Mouse (Mus musculus): ENCODE measurements at regions not wholly inside any gene's neighbourhood (a gene's known extent, or its start where the extent isn't known, plus 50 kb on each side); places are given as distances from the start of the nearest gene placed in this dataset.

DNA sequence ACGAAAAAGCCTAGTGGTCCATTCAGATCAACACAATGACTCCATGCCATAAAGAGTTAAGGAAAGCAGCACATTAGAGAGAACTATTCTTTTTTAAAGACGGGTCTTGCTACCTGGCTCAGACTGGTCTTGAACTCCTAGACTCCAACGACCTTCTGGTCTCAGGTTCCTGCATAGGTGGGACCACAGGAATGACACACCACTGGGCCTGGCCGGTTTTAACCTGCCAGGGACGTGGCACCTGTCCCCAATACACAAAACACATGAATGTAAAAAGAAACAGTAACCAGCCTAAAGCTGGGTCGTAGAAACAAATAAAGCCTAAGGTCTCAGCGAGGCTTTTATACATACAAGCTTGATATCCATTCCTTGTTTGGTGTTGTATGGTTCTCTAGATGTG, 67.9 kb downstream of the Hes1 start:
- Histone ChIP-seq H3K9me3 (replicated peaks; ENCODE audit: control insufficient read depth, low read length) (no peaks in the 10 kb centered on the region), H3K36me3 (ENCODE audit: control insufficient read depth, insufficient read depth, low read length) (no peaks in the 10 kb centered on the region), H3K4me2 (ENCODE audit: low read depth, low read length) (no peak overlapping the region), H3K27me3 (ENCODE audit: control insufficient read depth, insufficient read depth, low read length) (no peaks in the 10 kb centered on the region), H3K4me3 (replicated peaks; ENCODE audit: low read length) (no peak overlapping the region), H3K4me1 (ENCODE audit: control insufficient read depth, insufficient read depth, low read length) (peaks cover 21% of the 10 kb centered on the region), H3K9ac (ENCODE audit: low read length) (no peak overlapping the region), H3K27ac (ENCODE audit: low read length) (no peak overlapping the region)
- no peak for ATAC-seq (ENCODE audit: insufficient read depth, low FRiP score)
- WGBS: 73% methylated on average over 7 of the region's 7 CpGs

DNA sequence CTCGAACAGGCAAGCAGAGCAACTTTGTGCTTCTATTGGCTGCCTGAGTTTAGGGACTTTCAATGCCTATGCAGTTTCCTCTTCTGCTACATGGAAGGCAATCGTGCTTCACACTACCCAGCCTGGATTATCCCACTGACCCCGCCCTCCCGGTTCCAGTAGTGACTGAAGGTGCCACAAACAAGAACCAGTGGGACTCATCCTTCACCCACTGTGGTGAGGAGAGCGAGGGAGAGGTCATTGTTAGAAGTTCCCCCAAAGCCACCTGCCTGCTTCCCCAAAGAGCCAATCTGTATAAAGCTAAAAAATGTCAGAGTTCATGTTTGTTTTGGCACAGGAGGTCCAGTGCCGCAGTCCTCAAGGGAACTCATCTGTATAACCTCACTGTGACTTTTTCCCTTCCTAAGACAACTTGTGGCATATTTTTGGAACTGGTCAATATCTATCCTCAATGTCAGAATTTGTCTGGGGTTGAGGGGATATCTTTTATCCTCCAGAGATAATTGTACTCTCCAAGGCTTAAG, 70.5 kb downstream of the Hes1 start:
- Histone ChIP-seq H3K27ac (ENCODE audit: low read length) (peak overlapping the region; percentile 61; the same call in 1 of the 2 replicates), H3K36me3 (ENCODE audit: control insufficient read depth, insufficient read depth, low read length) (no peaks in the 10 kb centered on the region), H3K9me3 (replicated peaks; ENCODE audit: control insufficient read depth, low read length) (no peaks in the 10 kb centered on the region), H3K9ac (ENCODE audit: low read length) (no peak overlapping the region), H3K4me1 (ENCODE audit: control insufficient read depth, insufficient read depth, low read length) (peaks cover 21% of the 10 kb centered on the region), H3K4me3 (replicated peaks; ENCODE audit: low read length) (no peak overlapping the region), H3K27me3 (ENCODE audit: control insufficient read depth, insufficient read depth, low read length) (no peaks in the 10 kb centered on the region), H3K4me2 (ENCODE audit: low read depth, low read length) (no peak overlapping the region)
- no peak for ATAC-seq (ENCODE audit: insufficient read depth, low FRiP score)
- 38% methylated on average over 6 of the region's 6 CpGs for whole genome bisulfite sequencing

DNA sequence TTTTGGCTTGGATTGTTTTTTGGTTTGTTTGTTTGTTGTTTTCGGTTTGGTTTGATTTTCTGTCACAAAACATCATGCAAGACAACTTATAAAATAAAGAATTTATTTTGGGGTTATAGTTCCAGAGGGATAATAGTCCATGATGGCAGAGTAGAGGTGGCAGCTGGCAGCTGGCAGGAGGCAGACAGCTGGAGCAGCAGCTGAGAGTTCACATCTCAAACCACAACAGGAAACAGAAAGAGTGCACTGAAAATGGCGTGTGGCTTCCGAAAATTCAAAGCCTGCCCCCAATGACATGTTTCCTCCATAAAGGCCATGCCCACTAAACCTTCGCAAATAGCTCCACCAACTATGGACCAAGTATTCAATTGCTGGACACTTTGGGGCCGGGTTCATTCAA, 72.7 kb downstream of the Hes1 start:
- no peaks in the 10 kb centered on the region for H3K9me3 ChIP-seq (replicated peaks; ENCODE audit: control insufficient read depth, low read length)
- ATAC-seq (ENCODE audit: insufficient read depth, low FRiP score): no peak
- no peak overlapping the region for H3K4me2 ChIP-seq (ENCODE audit: low read depth, low read length)
- H3K9ac ChIP-seq (ENCODE audit: low read length): no peak overlapping the region
- no peak overlapping the region for H3K27ac ChIP-seq (ENCODE audit: low read length)
- peaks cover 16% of the 10 kb centered on the region for H3K4me1 ChIP-seq (ENCODE audit: control insufficient read depth, insufficient read depth, low read length)
- WGBS: 88% methylated on average over 5 of the region's 5 CpGs
- no peaks in the 10 kb centered on the region for H3K36me3 ChIP-seq (ENCODE audit: control insufficient read depth, insufficient read depth, low read length)
- no peaks in the 10 kb centered on the region for H3K27me3 ChIP-seq (ENCODE audit: control insufficient read depth, insufficient read depth, low read length)
- H3K4me3 ChIP-seq (replicated peaks; ENCODE audit: low read length): no peak overlapping the region

DNA sequence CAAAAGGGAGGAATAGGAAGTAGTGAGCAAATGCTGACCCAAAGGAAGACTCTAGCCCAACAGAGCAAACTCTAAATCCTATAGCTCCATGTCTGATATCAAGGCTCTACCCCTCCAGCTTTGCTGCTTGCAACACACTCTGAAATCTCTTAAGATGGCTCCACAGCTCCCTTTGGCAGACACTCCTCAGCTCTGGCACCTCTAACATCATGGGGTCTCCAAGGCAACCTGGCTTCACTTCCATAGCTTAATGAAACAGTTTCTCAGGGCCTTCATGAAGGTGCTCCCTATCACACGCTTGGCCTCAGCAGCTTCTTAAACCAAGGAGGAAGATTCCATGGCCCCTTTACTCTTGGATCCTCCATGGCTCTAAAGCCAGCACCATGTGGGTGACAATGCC, 73.6 kb downstream of the Hes1 start:
- no peak overlapping the region for H3K27ac ChIP-seq (ENCODE audit: low read length)
- no peak for ATAC-seq (ENCODE audit: insufficient read depth, low FRiP score)
- 93% methylated on average over 1 of the region's 1 CpGs for WGBS
- H3K4me1 ChIP-seq (ENCODE audit: control insufficient read depth, insufficient read depth, low read length): peaks cover 16% of the 10 kb centered on the region
- H3K9ac ChIP-seq (ENCODE audit: low read length): no peak overlapping the region
- H3K36me3 ChIP-seq (ENCODE audit: control insufficient read depth, insufficient read depth, low read length): no peaks in the 10 kb centered on the region
- no peak overlapping the region for H3K4me3 ChIP-seq (replicated peaks; ENCODE audit: low read length)
- no peaks in the 10 kb centered on the region for H3K9me3 ChIP-seq (replicated peaks; ENCODE audit: control insufficient read depth, low read length)
- no peaks in the 10 kb centered on the region for H3K27me3 ChIP-seq (ENCODE audit: control insufficient read depth, insufficient read depth, low read length)
- no peak overlapping the region for H3K4me2 ChIP-seq (ENCODE audit: low read depth, low read length)

DNA sequence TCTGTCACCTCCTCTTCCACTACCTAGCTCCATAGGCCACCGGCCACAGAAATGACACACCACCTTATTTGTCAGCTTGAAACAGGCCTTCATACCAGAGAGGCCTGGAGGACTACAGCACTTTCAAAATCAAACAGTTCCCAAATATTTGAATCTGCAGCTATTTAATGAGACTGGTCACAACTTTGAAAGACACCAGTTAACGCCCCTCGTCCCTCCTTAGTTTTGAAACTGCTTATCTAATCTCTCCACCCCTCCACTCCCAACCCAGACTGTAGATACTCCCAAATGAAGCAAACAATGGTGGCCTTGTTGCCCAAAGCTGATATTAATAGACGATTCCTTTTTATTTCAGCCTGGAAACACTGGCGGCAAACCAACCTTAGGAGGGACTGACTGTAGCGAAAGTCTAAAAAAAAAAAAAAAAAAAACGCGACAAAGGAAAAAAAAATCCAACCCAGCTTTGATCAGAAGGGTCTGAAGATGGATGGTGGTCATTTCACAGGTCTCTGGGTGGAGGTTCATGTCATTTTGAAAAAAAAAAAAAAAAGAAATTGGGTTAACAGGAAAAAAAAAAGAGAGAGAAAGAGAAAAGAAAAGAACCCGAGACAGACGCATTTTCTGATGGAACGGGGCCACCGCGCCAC, 80.8 kb downstream of the Hes1 start:
- Histone ChIP-seq H3K9me3 (replicated peaks; ENCODE audit: control insufficient read depth, low read length) (0 out of 2 replicates have a peak, but pooled peaks cover 3% of the 10 kb centered on the region), H3K4me3 (replicated peaks; ENCODE audit: low read length) (peak overlapping the region; percentile 18; the same call in 1 of the 2 replicates), H3K4me1 (ENCODE audit: control insufficient read depth, insufficient read depth, low read length) (peaks cover 13% of the 10 kb centered on the region), H3K9ac (ENCODE audit: low read length) (peak overlapping the region; percentile 60), H3K27ac (ENCODE audit: low read length) (peak overlapping the region; percentile 85), H3K36me3 (ENCODE audit: control insufficient read depth, insufficient read depth, low read length) (no peaks in the 10 kb centered on the region), H3K4me2 (ENCODE audit: low read depth, low read length) (peak overlapping the region; percentile 52), H3K27me3 (ENCODE audit: control insufficient read depth, insufficient read depth, low read length) (no peaks in the 10 kb centered on the region)
- peak; percentile 72; the same call in 1 of the 2 replicates for ATAC-seq (ENCODE audit: insufficient read depth, low FRiP score)
- WGBS: 15% methylated on average over 13 of the region's 13 CpGs

DNA sequence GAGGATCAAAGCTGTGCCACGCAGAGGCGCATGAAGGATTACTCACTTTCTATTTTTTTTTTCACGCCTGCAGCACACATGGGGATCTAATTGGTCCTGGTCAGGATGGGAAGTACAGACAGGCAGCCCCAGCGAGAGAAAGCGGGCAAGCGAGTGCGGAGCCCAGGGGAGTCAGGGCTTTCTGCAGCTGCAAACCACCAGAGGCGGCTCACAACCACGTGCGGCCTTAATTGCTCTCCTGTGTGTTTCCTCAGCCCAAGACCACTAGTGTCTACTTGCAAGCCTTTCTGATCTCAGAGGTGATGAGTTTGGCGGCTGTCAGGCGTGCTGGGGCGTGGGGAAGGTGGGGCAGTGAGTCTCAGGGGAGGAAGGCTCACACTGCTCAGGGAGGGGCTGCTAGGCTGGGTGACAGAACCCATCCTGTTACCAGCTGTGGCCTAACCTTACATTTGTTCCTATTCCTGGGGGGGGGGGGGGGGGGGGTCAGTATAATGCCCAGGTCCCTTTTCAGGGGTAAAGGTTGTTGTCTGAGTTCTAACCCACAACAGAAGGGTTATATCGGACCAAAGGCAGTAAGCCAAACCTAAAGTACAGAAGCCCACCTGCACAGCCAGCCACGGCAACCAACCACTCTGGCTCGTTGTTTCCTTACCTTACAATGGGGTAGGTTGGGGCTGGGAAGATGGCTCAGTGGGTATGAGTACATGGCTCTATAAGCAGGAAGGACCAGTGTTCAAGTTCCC, 81.5 kb downstream of the Hes1 start:
- Histone ChIP-seq H3K36me3 (ENCODE audit: control insufficient read depth, insufficient read depth, low read length) (no peaks in the 10 kb centered on the region), H3K27ac (ENCODE audit: low read length) (peak overlapping the region; percentile 85), H3K4me2 (ENCODE audit: low read depth, low read length) (peak overlapping the region; percentile 52), H3K4me1 (ENCODE audit: control insufficient read depth, insufficient read depth, low read length) (peaks cover 13% of the 10 kb centered on the region), H3K27me3 (ENCODE audit: control insufficient read depth, insufficient read depth, low read length) (no peaks in the 10 kb centered on the region), H3K9me3 (replicated peaks; ENCODE audit: control insufficient read depth, low read length) (0 out of 2 replicates have a peak, but pooled peaks cover 3% of the 10 kb centered on the region), H3K9ac (ENCODE audit: low read length) (peak overlapping the region; percentile 60), H3K4me3 (replicated peaks; ENCODE audit: low read length) (peak overlapping the region; percentile 18; the same call in 1 of the 2 replicates)
- ATAC-seq (ENCODE audit: insufficient read depth, low FRiP score): peak; percentile 39; the same call in 1 of the 2 replicates
- WGBS: 19% methylated on average over 16 of the region's 16 CpGs

DNA sequence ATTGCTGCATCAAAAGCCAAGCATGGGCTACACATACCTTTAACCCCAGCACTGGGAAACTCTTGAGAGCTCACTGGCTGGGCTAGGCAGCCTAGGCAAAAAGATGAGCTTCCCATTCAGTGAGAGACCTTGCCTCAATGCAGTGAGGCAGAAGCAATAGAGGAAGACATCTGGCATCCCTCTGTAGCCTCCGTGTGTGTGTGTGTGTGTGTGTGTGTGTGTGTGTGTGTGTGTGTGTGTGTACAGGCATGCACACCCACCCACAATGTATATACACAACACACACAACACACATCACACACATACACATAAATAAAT, 82.0 kb downstream of the Hes1 start:
- Histone ChIP-seq H3K9ac (ENCODE audit: low read length) (no peak overlapping the region), H3K4me2 (ENCODE audit: low read depth, low read length) (no peak overlapping the region), H3K27me3 (ENCODE audit: control insufficient read depth, insufficient read depth, low read length) (no peaks in the 10 kb centered on the region), H3K4me3 (replicated peaks; ENCODE audit: low read length) (no peak overlapping the region), H3K9me3 (replicated peaks; ENCODE audit: control insufficient read depth, low read length) (0 out of 2 replicates have a peak, but pooled peaks cover 3% of the 10 kb centered on the region), H3K36me3 (ENCODE audit: control insufficient read depth, insufficient read depth, low read length) (no peaks in the 10 kb centered on the region), H3K4me1 (ENCODE audit: control insufficient read depth, insufficient read depth, low read length) (peaks cover 13% of the 10 kb centered on the region), H3K27ac (ENCODE audit: low read length) (peak overlapping the region; percentile 85)
- WGBS: 77% methylated on average over 1 of the region's 1 CpGs
- no peak for ATAC-seq (ENCODE audit: insufficient read depth, low FRiP score)

DNA sequence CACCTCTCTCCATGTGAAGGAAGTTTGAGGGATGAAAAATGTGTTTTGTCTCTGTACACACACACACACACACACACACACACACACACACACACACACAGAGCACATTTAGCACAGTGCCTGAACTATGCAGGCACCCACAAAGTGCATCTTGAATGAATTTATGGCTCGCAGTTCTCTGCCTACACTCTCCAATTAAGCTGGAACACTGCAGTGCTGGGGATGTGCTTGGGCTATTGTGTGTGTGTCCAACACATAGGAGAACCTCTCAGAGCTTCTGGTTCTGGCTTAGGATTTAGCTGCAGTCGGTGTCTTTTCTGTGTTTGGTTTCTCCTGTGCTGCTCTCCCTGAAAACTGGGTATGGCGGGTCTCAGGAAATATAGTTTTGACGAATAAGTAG, 83.1 kb downstream of the Hes1 start:
- peaks cover 13% of the 10 kb centered on the region for H3K4me1 ChIP-seq (ENCODE audit: control insufficient read depth, insufficient read depth, low read length)
- 86% methylated on average over 4 of the region's 4 CpGs for WGBS
- no peak overlapping the region for H3K4me3 ChIP-seq (replicated peaks; ENCODE audit: low read length)
- H3K36me3 ChIP-seq (ENCODE audit: control insufficient read depth, insufficient read depth, low read length): no peaks in the 10 kb centered on the region
- no peak overlapping the region for H3K9ac ChIP-seq (ENCODE audit: low read length)
- no peak overlapping the region for H3K27ac ChIP-seq (ENCODE audit: low read length)
- H3K9me3 ChIP-seq (replicated peaks; ENCODE audit: control insufficient read depth, low read length): 0 out of 2 replicates have a peak, but pooled peaks cover 3% of the 10 kb centered on the region
- no peaks in the 10 kb centered on the region for H3K27me3 ChIP-seq (ENCODE audit: control insufficient read depth, insufficient read depth, low read length)
- no peak for ATAC-seq (ENCODE audit: insufficient read depth, low FRiP score)
- no peak overlapping the region for H3K4me2 ChIP-seq (ENCODE audit: low read depth, low read length)

DNA sequence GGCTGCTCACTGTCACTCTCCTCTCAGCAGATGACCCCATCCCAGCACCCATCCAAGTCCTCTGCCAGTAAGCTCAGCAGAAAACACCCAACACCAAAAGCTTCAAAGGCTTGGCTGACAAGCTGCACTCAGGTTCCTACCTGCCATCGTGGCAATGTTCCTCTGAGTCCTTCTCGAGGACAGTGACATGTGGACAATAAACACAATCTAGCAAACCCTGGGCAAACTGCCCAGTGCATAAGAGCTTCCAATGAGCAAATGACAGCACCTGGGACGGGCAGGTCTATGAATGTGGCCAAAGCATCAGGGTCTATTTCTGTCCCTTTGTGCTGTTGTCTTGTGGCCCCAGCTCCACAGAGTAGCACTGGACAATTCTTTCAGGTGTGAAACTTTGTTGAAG, 86.9 kb downstream of the Hes1 start:
- H3K4me1 ChIP-seq (ENCODE audit: control insufficient read depth, insufficient read depth, low read length): peaks cover 12% of the 10 kb centered on the region
- H3K9ac ChIP-seq (ENCODE audit: low read length): no peak overlapping the region
- H3K36me3 ChIP-seq (ENCODE audit: control insufficient read depth, insufficient read depth, low read length): no peaks in the 10 kb centered on the region
- H3K4me3 ChIP-seq (replicated peaks; ENCODE audit: low read length): no peak overlapping the region
- no peaks in the 10 kb centered on the region for H3K27me3 ChIP-seq (ENCODE audit: control insufficient read depth, insufficient read depth, low read length)
- 65% methylated on average over 3 of the region's 3 CpGs for WGBS
- H3K4me2 ChIP-seq (ENCODE audit: low read depth, low read length): no peak overlapping the region
- no peak overlapping the region for H3K27ac ChIP-seq (ENCODE audit: low read length)
- H3K9me3 ChIP-seq (replicated peaks; ENCODE audit: control insufficient read depth, low read length): 0 out of 2 replicates have a peak, but pooled peaks cover 3% of the 10 kb centered on the region
- no peak for ATAC-seq (ENCODE audit: insufficient read depth, low FRiP score)

Measured in stomach, embryonic 16.5 days (tissue).